Mouse (Mus musculus) spleen, embryonic (tissue): ENCODE results near the gene Litaf.

Experiments used
- CTCF ChIA-PET: fragments of 350-600 bp; sonication (Branson Sonifier 250); formaldehyde crosslinking; loops from one replicate; lab custom pipeline; 2022; lab: Charles Lee

Litaf gene

DNA sequence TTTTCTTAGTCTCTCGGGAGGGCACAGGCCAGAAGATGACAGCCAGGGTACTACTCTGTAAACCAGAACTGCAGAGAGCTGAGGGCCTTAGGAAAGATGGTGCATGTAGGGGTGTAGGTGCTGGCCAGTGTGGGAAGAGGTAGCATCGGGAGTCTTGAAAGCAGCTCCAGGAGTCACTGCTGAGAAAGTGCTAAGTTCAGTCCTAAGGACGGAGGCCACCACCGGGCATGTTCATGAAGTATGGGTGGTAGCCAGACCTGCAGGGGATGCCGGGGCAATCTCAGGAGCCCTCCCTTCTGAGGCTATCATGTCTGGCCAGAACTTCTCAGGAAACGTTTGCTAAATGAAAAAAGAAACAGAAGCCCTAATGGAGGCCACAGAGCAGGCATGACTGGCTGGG, 3.3 kb upstream of the Litaf start:
- CTCF ChIA-PET, result interaction anchor here (1.0 kb wide), 1 partner anchor 10 kb away, joined by 3 read pairs; no protein-coding TSS in a partner anchor

DNA sequence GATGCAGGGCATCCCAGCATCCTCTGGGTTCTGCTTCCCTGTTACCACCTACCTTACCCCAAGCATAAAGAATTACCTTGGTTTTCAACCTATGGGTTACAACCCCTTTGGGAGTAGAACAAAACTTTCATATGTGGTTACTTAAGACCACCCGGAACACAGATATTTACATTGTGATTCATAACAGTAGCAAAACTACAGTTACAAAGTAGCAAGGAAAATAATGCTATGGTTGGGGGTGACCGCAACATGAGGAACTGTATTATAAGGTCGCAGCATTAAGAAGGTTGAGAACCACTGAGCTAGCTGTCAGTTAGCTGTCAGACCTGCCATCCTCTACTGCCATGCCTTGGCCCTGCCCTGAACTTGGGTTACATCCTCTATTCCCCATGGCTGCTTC, 2.7 kb upstream of the Litaf start:
- CTCF ChIA-PET, result interaction anchor here (1.3 kb wide), 1 partner anchor 22 kb away, joined by 5 read pairs; no protein-coding TSS in a partner anchor

DNA sequence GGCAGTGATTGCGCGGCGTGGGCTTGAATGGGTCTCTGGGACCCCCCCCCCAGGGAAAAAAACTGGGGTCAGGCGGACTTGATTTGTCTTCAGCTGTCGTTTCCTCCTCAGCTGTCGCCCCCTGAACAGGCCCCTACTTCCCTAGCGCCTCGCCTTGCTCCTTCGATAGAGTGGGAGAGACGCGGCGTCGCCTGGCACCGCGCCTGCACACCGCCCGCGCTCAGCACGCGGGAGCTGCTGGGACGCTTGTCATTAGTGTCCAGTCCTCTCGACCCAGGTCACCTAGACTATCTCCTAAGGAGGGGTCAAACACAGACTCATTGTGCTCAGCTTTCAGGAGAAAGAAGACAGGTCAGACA, 855 bp upstream of the Litaf start:
- CTCF ChIA-PET, result interaction anchor here (1.8 kb wide), 1 partner anchor 10 kb away, joined by 10 read pairs; no protein-coding TSS in a partner anchor

DNA sequence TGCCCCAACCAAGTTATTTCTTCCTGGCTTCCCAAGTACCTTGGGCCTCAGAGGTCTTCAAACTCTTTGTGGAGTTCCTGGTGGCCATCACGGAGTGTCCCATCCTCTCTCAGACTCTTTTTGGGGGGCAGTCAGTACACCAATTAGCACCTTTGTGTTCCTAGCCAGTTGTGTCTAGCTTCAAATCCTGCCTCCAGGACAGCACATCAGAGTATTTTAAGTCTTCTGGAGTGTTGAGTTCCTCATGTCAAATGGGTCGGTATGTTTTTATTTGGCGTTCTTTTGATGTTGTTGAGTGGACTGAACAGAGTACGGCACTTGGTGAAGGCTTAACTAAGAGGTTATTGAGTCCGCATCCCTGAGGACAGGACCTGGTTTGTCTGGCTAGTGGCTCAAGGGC, 526 bp downstream of the Litaf start:
- CTCF ChIA-PET, result interaction anchor here (0.7 kb wide), 1 partner anchor 9 kb away, joined by 4 read pairs; no protein-coding TSS in a partner anchor

DNA sequence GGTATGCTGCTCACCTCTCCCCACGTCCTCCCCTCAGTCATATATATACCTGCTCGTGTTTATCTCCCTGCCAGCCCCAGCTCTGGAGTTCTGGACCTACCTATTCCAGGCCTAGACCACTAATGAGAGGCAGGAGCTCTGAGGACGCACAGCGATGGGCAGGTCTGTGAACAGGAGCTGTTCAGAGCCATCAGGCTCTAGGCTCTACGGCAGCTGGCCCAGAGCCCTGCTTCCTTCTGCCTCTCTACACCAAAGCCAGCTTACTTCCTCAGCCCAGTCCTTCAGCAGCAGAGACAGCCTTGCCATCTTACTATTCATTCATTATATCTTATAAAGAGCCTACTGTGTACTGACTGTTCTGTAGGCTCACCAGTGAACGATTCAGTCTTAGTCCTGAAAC, 1.2 kb downstream of the Litaf start:
- CTCF ChIA-PET, result interaction anchor here (0.7 kb wide), 1 partner anchor 8 kb away, joined by 4 read pairs; no protein-coding TSS in a partner anchor

DNA sequence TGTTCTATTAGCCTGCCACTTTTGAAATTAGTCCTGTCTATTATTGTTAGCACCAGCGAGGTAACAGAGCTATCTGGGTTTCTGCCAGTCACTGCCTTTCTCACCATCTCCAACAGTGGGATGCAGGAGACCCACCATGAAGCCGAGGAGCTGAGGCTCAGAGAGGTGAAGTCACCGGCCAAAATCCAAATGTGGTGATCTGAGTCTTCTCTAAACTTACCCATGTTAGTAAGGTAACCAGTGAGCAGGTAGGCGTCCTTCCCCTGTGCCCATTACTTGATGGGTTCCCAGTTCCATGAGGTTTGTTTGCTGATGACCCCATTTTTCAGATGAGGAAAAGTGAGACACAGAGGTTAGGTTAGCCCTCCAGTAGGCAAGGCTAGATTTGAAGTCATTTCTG, 1.6 kb downstream of the Litaf start:
- CTCF ChIA-PET, result no interaction called here

DNA sequence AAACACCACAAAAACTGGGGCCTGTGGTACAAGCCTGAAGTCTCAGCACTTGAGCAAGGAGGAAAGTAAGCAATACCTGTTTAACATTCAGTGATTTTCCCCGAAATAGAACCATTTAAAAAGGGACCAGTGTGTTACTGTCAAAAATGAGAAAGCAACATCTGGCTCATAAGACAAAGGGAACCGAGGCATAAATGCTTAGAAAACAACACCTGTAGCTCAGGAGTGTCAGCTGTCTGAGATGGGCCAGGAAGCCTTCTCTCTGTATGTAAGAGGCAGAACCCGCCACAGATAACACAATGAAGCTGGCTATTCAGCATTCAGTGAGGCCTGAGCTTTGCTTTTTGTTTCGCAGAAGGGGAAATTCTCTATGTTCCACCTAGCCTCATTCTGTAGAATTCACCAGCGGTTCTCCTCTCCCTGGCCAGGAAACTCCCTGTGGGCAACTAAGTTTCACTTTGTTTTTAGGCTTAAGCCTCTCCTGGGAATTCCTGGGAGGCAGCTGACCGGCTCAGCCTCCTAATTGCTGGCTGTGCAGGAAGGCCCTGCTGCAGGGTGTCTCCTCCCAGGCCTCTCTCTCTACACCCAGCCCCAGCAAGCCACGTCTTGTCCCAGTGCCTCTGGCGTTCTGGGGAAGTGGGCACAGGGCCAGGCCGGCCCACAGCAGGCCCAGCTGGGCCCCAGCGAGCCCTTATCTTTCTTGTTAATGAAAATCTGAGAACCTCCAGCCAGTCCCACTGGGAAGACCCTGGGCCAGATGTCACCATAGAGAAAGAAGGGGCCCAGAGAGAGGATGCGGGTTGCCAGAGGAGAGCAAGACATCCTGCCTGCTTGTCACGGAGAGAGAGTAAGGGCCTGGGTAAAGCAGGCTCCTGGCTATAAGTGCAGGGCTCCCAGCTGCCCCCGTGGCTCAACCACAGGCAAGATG, 2.9 kb downstream of the Litaf start:
- CTCF ChIA-PET, result interaction anchor here (0.7 kb wide), 1 partner anchor 24 kb away, joined by 4 read pairs; no protein-coding TSS in a partner anchor

DNA sequence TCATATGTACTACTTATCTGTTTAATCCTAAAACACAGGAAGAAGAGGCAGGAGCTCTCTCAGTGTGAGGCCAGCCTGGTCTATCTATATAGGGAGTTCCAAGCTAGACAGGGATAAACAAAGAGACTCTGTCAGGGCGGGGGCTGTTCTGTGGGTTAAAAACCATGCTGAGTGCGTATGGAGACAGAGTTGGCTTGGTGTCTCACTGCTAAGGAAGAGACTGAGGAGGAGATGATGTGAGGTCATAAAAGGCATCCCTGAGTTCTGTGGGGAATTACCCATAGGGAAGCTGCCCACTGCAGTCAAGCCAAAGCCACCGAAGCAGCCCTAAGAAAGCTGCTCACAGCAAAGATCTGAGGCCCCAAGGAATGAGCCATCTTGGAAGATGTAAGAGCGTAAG, 5.3 kb downstream of the Litaf start, which contains the start of gene Snn:
TSS of gene Snn (plus strand) at position 301 of the 400 bp plus-strand sequence.
- CTCF ChIA-PET, result interaction anchor here (1.1 to 2.2 kb wide), 2 partner anchors 10 to 13 kb away, joined by 3 to 10 read pairs; no protein-coding TSS in a partner anchor

DNA sequence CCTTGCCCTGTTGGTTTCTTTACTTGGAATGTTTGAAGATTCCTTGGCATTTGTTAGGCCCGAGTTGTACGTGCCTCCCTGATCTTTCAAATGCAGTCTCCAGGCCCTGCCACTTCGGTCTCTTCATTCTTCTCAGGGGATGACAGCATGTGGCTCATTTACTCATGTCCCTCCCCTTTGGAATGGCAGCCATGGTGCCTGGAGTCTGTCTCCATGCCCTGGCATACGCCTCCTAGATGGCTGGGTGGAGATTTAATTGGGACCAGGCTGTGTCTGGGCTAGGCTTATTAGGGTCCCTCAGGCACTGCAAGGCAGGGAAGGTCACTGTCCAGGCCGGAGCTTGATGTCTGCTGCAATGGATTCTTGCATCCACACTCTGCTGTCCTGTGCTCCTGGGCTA, 10.0 kb downstream of the Litaf start:
- CTCF ChIA-PET, result interaction anchor here (1.3 kb wide), 1 partner anchor 9 kb away, joined by 4 read pairs; no protein-coding TSS in a partner anchor

DNA sequence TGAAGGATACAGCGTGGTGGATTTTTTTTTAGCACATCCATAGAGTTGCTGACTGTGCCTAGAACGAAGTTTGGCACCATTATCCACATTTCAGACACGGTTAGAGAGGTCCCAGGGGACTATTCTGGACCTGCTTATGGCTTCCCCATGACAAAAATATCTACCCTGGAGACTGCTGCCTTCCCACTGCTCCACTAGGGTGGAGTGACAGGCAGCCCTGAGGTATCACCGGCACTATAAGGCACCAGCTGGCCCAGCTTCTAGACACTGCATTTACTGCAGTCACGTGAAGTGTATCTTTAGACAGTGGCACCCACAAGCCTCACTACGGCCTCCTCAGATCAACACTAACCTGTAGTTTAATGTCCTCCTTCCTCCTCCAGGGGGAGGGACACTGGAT, 11.1 kb downstream of the Litaf start:
- CTCF ChIA-PET, result interaction anchor here (1.1 kb wide), 1 partner anchor 20 kb away, joined by 3 read pairs; no protein-coding TSS in a partner anchor

DNA sequence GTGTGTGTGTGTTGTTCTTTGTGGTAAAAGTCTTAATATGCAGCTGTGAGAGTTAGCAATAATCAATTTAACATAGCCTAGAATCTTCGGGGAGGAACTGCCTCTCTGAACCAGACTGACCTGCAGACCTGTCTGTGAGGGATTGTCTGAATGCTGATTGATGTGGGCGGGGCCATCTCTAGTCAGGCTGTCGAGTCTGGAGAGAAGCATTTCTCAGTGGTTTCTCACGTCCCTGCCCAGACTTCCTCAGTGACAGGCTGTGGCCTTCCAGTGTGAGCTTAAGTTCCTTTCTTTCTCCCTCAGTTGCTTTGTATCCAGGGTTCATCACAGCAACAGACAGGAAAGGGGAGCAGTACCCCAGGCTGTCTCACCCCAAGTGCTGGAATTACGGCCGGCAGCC, 11.5 kb downstream of the Litaf start:
- CTCF ChIA-PET, result interaction anchor here (1.1 kb wide), 1 partner anchor 20 kb away, joined by 3 read pairs; no protein-coding TSS in a partner anchor

DNA sequence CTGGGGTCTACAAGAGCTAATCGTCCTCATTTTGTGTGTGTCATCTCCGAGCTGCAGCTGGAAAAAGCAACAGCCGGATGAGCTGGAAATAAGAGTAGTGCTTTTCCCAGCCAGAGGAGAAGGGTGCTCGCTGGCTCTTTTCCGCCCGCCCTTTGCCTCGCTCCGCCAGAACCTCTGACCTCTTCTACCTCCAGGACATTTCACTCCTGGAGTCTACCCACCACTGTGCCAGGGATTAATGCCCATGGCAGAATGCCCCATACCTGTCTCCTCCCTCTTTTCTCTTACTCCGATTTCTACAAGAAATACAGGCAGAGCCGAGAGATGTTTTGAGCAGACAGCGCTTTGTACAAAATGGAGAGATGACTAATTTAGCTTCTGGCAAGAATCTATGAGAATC, 14.8 kb downstream of the Litaf start:
- CTCF ChIA-PET, result no interaction called here

DNA sequence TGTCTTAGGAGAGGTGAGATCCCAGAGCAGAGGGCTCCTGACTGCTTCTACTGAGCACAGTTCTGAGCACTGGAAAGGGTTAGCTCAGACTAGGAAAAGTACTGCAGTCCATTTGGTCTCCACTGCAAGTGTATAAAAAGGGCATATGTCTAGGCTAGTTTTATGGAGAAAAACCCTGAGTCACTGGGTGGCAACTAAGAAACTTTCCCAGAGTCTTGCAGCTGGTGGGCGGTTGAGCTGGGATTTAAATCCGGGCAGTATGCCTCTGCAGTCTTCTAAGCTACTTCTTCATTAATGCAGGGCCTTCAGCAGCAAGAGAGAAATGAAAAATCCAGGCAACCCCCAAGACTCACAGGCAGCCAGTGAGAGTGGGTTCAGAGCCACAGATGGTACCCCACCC, 15.7 kb downstream of the Litaf start:
- CTCF ChIA-PET, result no interaction called here

DNA sequence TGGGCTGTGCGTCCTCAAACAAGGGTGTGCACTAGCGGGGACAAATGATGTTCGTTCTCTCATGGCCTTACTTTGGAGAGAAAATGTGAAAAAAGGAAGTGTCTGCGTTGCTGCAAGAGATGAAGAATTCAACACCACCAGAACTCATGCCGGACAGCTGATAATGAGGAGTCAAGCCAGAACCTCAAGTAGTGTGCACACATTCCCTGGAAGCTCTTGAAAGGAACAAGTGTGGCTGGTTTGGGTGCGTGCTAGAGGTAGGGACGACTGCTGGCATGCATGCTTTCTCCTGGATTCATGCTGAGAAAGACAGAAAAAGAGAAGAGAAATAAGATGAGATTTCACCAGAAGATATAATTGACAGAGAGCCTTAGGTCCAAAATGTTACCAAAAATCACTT, 18.8 kb downstream of the Litaf start:
- CTCF ChIA-PET, result interaction anchor here (0.8 kb wide), 1 partner anchor 11 kb away, joined by 4 read pairs; no protein-coding TSS in a partner anchor

DNA sequence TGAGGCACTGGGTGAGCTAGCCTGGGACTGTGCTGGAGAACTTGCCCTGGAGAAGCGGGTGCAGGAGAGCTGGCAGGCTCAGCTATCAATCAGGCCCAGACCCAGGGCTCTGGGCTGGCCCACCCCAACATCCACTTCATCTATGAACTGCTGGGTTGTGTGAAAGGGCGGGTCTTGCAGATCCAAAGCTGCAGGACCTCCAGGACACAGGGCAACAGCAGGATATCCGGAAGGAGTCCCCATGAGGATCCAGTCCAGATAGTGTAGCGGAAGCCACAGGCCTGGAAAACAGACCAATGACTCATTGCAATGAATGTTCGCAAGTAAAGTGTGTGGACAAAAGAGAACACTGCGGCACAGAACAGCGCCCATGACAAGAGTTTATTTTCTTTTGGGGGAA, 19.5 kb downstream of the Litaf start:
- CTCF ChIA-PET, result interaction anchor here (1.1 kb wide), 1 partner anchor 40 kb away, joined by 4 read pairs; no protein-coding TSS in a partner anchor

DNA sequence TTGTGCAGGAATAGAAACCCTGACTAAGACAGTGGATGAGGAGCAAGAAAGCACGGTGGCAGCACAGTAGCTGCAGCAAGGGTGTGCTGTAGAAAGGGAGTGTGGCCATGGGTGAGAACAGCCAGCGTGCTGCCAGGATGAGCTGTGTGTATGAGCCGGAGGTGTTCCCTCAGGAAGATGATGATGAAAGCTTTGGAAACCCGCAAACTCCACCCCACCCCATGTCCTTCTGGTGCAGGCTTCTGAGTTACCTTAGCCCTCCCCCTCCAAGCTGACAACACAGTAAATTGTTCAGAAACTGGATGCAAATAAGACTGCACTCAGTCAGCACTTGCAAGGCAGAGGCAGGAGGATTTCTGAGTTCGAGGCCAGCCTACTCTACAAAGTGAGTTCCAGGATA, 22.7 kb downstream of the Litaf start:
- CTCF ChIA-PET, result no interaction called here

DNA sequence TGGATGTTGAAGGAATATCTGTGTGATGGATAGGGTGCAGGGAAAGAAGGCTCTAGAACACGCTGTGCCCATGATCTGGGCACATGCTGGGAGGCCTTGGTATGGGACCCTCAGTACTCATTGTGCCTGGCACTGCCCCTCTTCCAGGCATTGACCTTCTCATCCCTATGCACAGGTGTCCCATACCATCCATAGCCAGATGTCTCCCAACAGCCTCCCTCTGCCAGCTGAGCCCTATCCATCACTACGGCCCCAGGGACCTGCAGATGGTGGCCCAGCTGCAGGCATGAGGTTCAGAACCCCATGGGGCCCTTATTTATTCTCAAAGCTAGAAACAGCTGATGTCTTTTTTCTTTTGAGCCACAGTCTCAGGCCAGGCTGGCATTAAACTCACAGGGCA, 25.4 kb downstream of the Litaf start:
- CTCF ChIA-PET, result no interaction called here

DNA sequence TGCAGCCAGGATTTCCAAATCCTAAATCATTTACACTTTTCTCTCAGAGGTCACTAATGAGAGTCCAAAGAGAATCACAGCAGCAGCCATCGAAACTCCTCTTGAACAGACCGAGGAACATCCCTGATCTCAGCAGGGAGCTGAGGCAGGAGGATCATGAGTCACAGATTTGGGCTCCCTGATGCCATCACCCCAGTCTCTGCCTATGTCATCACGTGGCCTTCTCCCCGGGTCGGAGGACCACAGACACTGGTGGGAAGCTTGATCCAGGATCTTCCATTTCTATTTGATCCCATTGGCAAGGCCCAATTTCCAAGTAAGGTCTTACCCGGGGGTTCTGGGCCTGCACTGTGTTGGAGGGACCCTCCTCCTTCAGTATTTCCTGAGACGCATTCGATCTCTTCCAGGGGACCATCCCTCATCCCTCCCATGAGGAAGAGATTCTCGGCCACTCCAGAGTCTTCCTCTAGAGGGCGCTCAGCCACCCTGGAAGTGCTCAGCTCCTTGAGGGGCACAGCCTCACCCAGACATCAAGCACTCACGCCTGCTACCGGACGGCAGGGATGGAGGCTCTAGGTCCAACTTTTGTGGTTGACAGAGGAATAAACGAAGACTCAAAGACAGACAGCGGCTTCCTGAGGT, 30.0 kb downstream of the Litaf start:
- CTCF ChIA-PET, result interaction anchor here (0.6 to 3.0 kb wide), 10 partner anchors 34 to 177 kb away, joined by 3 to 12 read pairs (median 4); no protein-coding TSS in a partner anchor

DNA sequence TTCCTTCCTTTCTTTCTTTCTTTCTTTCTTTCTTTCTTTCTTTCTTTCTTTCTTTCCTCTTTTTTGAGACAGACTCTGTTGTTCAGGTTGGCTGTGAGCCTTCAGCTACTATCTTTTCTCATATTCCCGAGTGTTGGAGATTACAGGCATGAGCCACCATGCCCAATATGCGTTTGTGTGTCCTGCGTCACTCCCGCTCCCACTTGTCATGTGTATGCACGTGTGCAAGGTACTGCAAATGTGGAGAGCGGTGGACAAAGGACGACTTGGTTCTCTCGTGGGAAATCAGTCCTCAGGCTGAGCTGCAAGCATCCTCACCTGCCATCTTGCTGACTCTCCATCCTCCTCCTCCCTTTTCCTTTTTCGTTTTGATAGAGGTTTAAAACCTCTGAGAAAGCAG, 30.7 kb downstream of the Litaf start:
- CTCF ChIA-PET, result interaction anchor here (1.0 to 3.0 kb wide), 7 partner anchors 51 to 165 kb away, joined by 3 to 12 read pairs (median 4); no protein-coding TSS in a partner anchor

DNA sequence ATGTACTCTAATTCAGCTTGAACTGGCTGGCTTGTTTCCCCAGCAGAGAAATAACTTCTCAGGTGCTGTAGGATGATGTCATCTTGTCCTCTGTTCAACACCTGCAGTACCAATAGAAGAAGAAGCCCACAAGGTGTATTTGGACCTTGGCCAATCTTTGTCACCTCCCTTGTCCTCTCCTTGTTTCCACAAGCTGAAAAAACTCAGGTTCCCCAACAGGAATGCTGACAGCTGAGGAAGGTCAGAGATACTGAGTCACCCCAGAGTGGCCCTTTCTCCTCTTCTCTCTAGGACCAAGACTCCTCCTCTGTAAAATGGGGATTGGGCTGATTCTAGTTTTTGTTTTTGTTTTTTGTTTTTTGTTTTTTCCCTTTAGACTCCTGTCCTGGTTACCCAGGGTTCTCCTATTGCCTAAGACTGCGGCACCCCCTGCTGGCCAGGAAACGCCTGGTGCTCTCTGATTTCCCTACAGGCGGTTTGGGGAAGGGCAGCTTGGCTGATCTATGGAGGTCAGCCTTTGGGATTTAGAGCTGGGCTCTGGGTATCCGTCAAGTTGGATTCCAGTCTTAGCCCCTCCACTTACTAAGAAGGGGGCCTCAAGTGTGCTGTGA, 31.7 kb downstream of the Litaf start:
- CTCF ChIA-PET, result interaction anchor here (0.5 to 3.0 kb wide), 9 partner anchors 13 to 244 kb away, joined by 3 to 12 read pairs (median 3); no protein-coding TSS in a partner anchor

DNA sequence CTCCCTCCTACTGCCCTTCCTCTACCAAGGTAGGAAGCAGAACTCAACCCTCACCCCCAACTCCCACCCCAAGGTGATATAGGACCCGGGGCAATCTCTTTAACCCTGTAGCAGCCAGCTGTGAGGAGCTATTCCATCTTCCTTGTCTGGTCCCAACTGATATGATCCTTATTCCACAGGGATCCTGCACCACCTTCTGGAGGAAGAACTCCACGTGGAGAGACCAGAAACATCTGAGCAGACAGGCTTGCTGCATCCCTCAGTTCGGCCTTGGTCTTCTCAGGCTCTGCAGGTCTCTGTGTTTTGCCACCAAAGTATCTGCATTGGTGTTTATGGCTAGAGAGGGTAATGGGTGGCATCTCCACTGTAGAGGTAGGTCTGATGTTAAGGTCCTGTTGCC, 34.6 kb downstream of the Litaf start:
- CTCF ChIA-PET, result no interaction called here
